21 mouse cellular contexts compared by ENCODE assay signal in the genomic region with DNA sequence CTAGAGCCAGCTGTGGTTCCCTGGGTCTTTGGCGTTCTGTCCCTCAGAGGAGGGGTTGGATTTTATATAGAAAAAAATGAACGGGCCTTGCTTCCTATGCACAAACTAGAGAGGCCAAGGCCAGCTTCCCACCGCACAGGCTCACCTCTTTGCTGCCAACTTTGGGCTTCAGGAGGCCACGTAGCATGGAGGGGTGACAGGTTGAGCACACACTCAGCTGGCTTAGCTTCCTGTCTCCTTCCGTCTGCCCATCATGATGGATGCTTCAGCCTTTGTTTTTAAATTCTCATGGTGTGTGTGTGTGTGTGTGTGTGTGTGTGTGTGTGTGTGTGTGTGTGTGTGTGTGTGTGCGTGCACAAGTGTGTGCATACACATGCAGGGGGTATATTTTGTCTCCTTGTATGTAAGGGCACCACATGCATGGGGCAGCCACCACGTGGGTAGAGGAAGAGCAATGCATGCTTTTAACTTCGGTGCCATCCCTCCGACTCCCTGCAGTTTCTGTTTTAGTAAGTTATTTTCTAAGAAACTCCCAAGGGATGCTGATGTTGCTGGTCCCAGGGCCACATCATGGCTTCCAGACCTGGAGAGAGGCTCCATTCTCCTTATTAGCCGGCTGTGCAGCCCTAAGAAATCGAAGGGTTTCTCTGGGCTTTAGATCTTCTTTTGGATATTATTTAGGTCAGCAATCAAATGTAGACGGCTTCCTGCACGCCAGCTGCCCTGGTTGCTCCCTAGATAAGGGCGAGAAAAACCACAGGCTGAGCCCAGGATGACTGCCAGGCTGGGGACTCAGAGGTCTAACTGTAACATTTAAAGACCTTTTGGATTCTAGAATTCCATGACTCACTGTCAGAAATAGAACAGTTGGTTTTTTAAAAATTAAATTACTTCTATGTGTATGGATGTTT. TPM values are rescaled to one million over a fixed set of nuclear protein-coding genes. Genes with fewer than 3 reads are reported as not detected.
A peak's percentile ranks its signal among the peaks of the same experiment; 100 is the strongest.
DNase-seq lines count a peak whose midpoint lies in the region; ATAC-seq and TF ChIP-seq lines count a peak whose summit lies in the region.
"Had no signal": no experiment of that assay in that cellular context is flagged by ENCODE, and none has a peak within 500 bp of the region (broad histone marks: within the 10 kb centered on the region; RNA-seq: fewer than 3 reads in every experiment).

No protein-coding gene starts in this region.

- peak overlapping the region; percentile 83 for H3K27ac ChIP-seq in liver, embryonic 16.5 days (ENCODE audit: low read length)
- H3K27ac ChIP-seq: heart, embryonic 15.5 days; hindbrain, embryonic 10.5 days; limb, embryonic 12.5 days; lung, embryonic 15.5 days; macrophage; neural tube, embryonic 15.5 days had no signal

- ATAC-seq in G1E (ENCODE audit: extremely low read depth, insufficient number of reproducible peaks, low FRiP score, poor library complexity, severe bottlenecking): no peak; the same call in 1 of the 2 replicates
- 0 out of 2 replicates have a peak, but pooled peaks have one; percentile 40 for ATAC-seq in erythroid progenitor cell, adult 5-6 weeks (replicated peaks; ENCODE audit: low FRiP score, poor library complexity, severe bottlenecking)
- peak; percentile 37 for ATAC-seq in liver, embryonic 16.5 days (ENCODE audit: low read depth)
- no peak for ATAC-seq in monocyte, adult 5-6 weeks (replicated peaks; ENCODE audit: insufficient number of reproducible peaks, low FRiP score, low TSS enrichment, poor library complexity, severe bottlenecking)
- ATAC-seq: forebrain, postnatal 0 days had no signal

- DNase-seq in 416B (ENCODE audit: low read depth): peak; percentile 92
- no peak for DNase-seq in G1E (ENCODE audit: low spot score)
- no peak for DNase-seq in layer of hippocampus, postnatal 36 days
- DNase-seq in right cerebral cortex, adult 2 months (ENCODE audit: low spot score in 2 of 2): no peak
- DNase-seq: cerebellum, adult 8-10 months; forebrain, postnatal 0 days; heart, adult 11 months; kidney, adult 2 months; kidney, postnatal 14 days; right cerebral cortex, postnatal 4 days had no signal

- 33% methylated on average over 14 of the region's 14 CpGs for WGBS in liver, embryonic 16.5 days (ENCODE audit: insufficient replicate concordance)

- peaks cover 64% of the 10 kb centered on the region for H3K4me1 ChIP-seq in G1E (ENCODE audit: insufficient read depth, low read depth, low read length)
- H3K4me1 ChIP-seq in liver, embryonic 16.5 days (ENCODE audit: control insufficient read depth, low read depth, low read length): peaks cover 61% of the 10 kb centered on the region

- no peak for TF ChIP-seq CTCF in G1E (IDR thresholded peaks at IDR 0.05; ENCODE audit: low read depth, low read length)

- H3K9me3 ChIP-seq in G1E (replicated peaks): no peaks in the 10 kb centered on the region
- no peaks in the 10 kb centered on the region for H3K9me3 ChIP-seq in liver, embryonic 16.5 days (replicated peaks; ENCODE audit: control insufficient read depth, low read length)
- H3K9me3 ChIP-seq: heart, embryonic 15.5 days; hindbrain, embryonic 10.5 days; limb, embryonic 12.5 days; lung, embryonic 15.5 days; neural tube, embryonic 15.5 days had no signal

- no peaks in the 10 kb centered on the region for H3K36me3 ChIP-seq in G1E (replicated peaks)
- no peaks in the 10 kb centered on the region for H3K36me3 ChIP-seq in liver, embryonic 16.5 days (ENCODE audit: control insufficient read depth, insufficient read depth)
- H3K36me3 ChIP-seq: heart, embryonic 15.5 days; hindbrain, embryonic 10.5 days; limb, embryonic 12.5 days; lung, embryonic 15.5 days; neural tube, embryonic 15.5 days had no signal

- H3K9ac ChIP-seq in liver, embryonic 16.5 days (ENCODE audit: low read depth, low read length): peak overlapping the region; percentile 58
- H3K9ac ChIP-seq: forebrain, postnatal 0 days; heart, embryonic 15.5 days; limb, embryonic 12.5 days; lung, embryonic 15.5 days; neural tube, embryonic 15.5 days had no signal

- no peaks in the 10 kb centered on the region for H3K27me3 ChIP-seq in G1E (ENCODE audit: insufficient read depth, low read length)
- no peaks in the 10 kb centered on the region for H3K27me3 ChIP-seq in liver, embryonic 16.5 days (ENCODE audit: control insufficient read depth, insufficient read depth, low read depth, low read length)
- H3K27me3 ChIP-seq: lung, embryonic 15.5 days had no signal

- peak overlapping the region; percentile 60 for H3K4me2 ChIP-seq in liver, embryonic 16.5 days (ENCODE audit: low read depth, low read length)
- H3K4me2 ChIP-seq: heart, embryonic 15.5 days; limb, embryonic 12.5 days; lung, embryonic 15.5 days; neural tube, embryonic 15.5 days had no signal

- peak overlapping the region; percentile 30; the same call in 1 of the 2 replicates for H3K4me3 ChIP-seq in G1E (ENCODE audit: low read depth, low read length)
- peak overlapping the region; percentile 48 for H3K4me3 ChIP-seq in liver, embryonic 16.5 days (ENCODE audit: low read depth, low read length)
- H3K4me3 ChIP-seq: heart, embryonic 15.5 days; hindbrain, embryonic 10.5 days; limb, embryonic 12.5 days; lung, embryonic 15.5 days; neural tube, embryonic 15.5 days had no signal

RNA-seq across cellular contexts. Expression of gene Rcc2, which starts 4.4 kb away (rescaled TPM):
- total RNA-seq in G1E (2014; fragmentation: Nextera tagmentation) (205 and 239 TPM in 2 replicates), G1E (2017) (106 and 117 TPM in 2 replicates)
- polyA plus RNA-seq in G1E (2012): 443 and 525 TPM in 2 replicates
- total RNA-seq in erythroid progenitor cell, adult 5-6 weeks (2015; ENCODE audit: low replicate concordance): 22.6 and 25.6 TPM in 2 replicates
- total RNA-seq in erythroid progenitor cell, adult 5-6 weeks (2017; ENCODE audit: low replicate concordance): 22.3 and 26.0 TPM in 2 replicates
- 8.9 and 9.7 TPM in 2 replicates for polyA plus RNA-seq in liver, embryonic 16.5 days (2015; fragmentation: Nextera tagmentation; extraction: Ambion mirVana)
- total RNA-seq in layer of hippocampus, postnatal 36 days (2021): 10 to 100 TPM; 87.9 to 90.7 TPM
- total RNA-seq in monocyte, adult 5-6 weeks (2017): 37.9 to 43.0 TPM (median 38.5 TPM) in 3 replicates

RNA-seq across cellular contexts. Expression of gene Arhgef10l, which starts 30.1 kb away (rescaled TPM):
- total RNA-seq in G1E (2014; fragmentation: Nextera tagmentation) (19.4 and 25.0 TPM in 2 replicates), G1E (2017) (24.7 and 27.4 TPM in 2 replicates)
- polyA plus RNA-seq in G1E (2012): 32.6 and 43.4 TPM in 2 replicates
- total RNA-seq in erythroid progenitor cell, adult 5-6 weeks (2015; ENCODE audit: low replicate concordance): not detected in 2 replicates
- total RNA-seq in erythroid progenitor cell, adult 5-6 weeks (2017; ENCODE audit: low replicate concordance): 0.64 and 1.4 TPM in 2 replicates
- 5.7 and 6.6 TPM in 2 replicates for polyA plus RNA-seq in liver, embryonic 16.5 days (2015; fragmentation: Nextera tagmentation; extraction: Ambion mirVana)
- total RNA-seq in layer of hippocampus, postnatal 36 days (2021): 10 to 100 TPM; 41.7 to 43.9 TPM
- total RNA-seq in monocyte, adult 5-6 weeks (2017): 139 to 166 TPM (median 160 TPM) in 3 replicates

RNA-seq across cellular contexts. Expression of gene Padi6, which starts 46.5 kb away (rescaled TPM):
- total RNA-seq in G1E (2014; fragmentation: Nextera tagmentation): not detected in 2 replicates
- total RNA-seq in G1E (2017): not detected in 2 replicates
- not detected in 2 replicates for polyA plus RNA-seq in G1E (2012)
- total RNA-seq in erythroid progenitor cell, adult 5-6 weeks (2015; ENCODE audit: low replicate concordance): not detected in 2 replicates
- not detected in 2 replicates for total RNA-seq in erythroid progenitor cell, adult 5-6 weeks (2017; ENCODE audit: low replicate concordance)
- polyA plus RNA-seq in liver, embryonic 16.5 days (2015; fragmentation: Nextera tagmentation; extraction: Ambion mirVana): not detected in 2 replicates
- not detected for total RNA-seq in layer of hippocampus, postnatal 36 days (2021)
- not detected in 3 replicates for total RNA-seq in monocyte, adult 5-6 weeks (2017)
- total RNA-seq: adrenal gland, postnatal 36 days; forebrain, postnatal 0 days; gastrocnemius, adult 8-10 months had no signal
- polyA plus RNA-seq: heart, embryonic 15.5 days; hindbrain, embryonic 10.5 days; kidney, adult 2 months; limb, embryonic 12.5 days; macrophage; neural tube, embryonic 15.5 days had no signal

Comparison
In these comparisons a context has a peak if more than half of its experiments do, and no peak if none do; other contexts are left out.
1. ATAC-seq: peak in erythroid progenitor cell, adult 5-6 weeks (single experiment) and liver, embryonic 16.5 days (single experiment); none in G1E (single experiment) and monocyte, adult 5-6 weeks (single experiment).
2. RNA of gene Arhgef10l, which starts 30.1 kb away (total RNA-seq): 139 to 166 TPM in monocyte, adult 5-6 weeks, 41.7 to 43.9 TPM in layer of hippocampus, postnatal 36 days and 19.4 to 27.4 TPM in G1E; 0.64 to 1.4 TPM in erythroid progenitor cell, adult 5-6 weeks; every median in the first group is over 4 times any median in the second.